Mouse (Mus musculus) heart, postnatal 0 days (tissue): ENCODE measurements around the gene Gm5105. TPM values are rescaled to one million over a fixed set of nuclear protein-coding genes. Genes with fewer than 3 reads are reported as not detected.

Experiments used
- ATAC-seq: fragments of 200-750 bp; cut with Nextera tagmentation; 2 replicates; pipeline ENCODE4 v1.8.0; 2017; ENCODE audit warnings: low read depth, moderate number of reproducible peaks, moderate library complexity; ENCODE audit not compliant: insufficient read depth
- DNase-seq: peaks from one replicate; pipeline ENCODE4 v3.0.0-alpha.2; 2016; ENCODE audit warnings: low spot score
- H3K27ac ChIP-seq: fragments of 300-500 bp; sonication (generic); 2 replicates; pipeline ENCODE4 v1.5.1; 2014; ENCODE audit warnings: low read depth, mild to moderate bottlenecking
- H3K27me3 ChIP-seq: fragments of 300-500 bp; sonication (generic); 2 replicates; pipeline ENCODE4 v1.6.1; 2014; ENCODE audit warnings: low read length, mixed read lengths; ENCODE audit not compliant: control insufficient read depth, insufficient read depth
- H3K36me3 ChIP-seq: fragments of 300-500 bp; sonication (generic); replicated peaks from 2 replicates; pipeline ENCODE4 v1.6.1; 2014; ENCODE audit warnings: low read length, mixed read lengths; ENCODE audit not compliant: control insufficient read depth, insufficient read depth
- H3K4me1 ChIP-seq: fragments of 300-500 bp; sonication (generic); 2 replicates; pipeline ENCODE4 v1.6.1; 2014; ENCODE audit warnings: antibody characterized with exemption; ENCODE audit not compliant: control insufficient read depth, insufficient read depth
- H3K4me2 ChIP-seq: fragments of 300-500 bp; sonication (generic); 2 replicates; pipeline ENCODE4 v1.6.1; 2014; ENCODE audit warnings: low read depth, mild to moderate bottlenecking, low read length, moderate library complexity
- H3K4me3 ChIP-seq: fragments of 300-500 bp; sonication (generic); 2 replicates; pipeline ENCODE4 v1.5.1; 2014; ENCODE audit warnings: low read depth, low read length
- H3K9ac ChIP-seq: fragments of 300-500 bp; sonication (generic); replicated peaks from 2 replicates; pipeline ENCODE4 v1.6.1; 2014; ENCODE audit warnings: low read depth, low read length, mixed read lengths
- H3K9me3 ChIP-seq: fragments of 300-500 bp; sonication (generic); replicated peaks from 2 replicates; pipeline ENCODE4 v1.6.1; 2016; ENCODE audit warnings: low read length; ENCODE audit not compliant: control insufficient read depth
- CTCF ChIP-seq: IDR thresholded peaks from 2 replicates; pipeline ENCODE4 v1.5.1; 2016; ENCODE audit warnings: antibody characterized with exemption, control low read depth, low read depth
- EP300 ChIP-seq: IDR thresholded peaks from 2 replicates; pipeline ENCODE4 v1.6.1; 2016; ENCODE audit warnings: antibody characterized with exemption, low read depth
- WGBS: fragments of 180-500 bp; shearing (Covaris S2); extraction: QIAGEN DNeasy Blood & Tissue Kit; methylation state at CpG from one replicate; pipeline ENCODE4 v1.1.7; 2014; 5-methylcytosine and 5-hydroxymethylcytosine counted together
- polyA plus RNA-seq: library from polyadenylated mRNA; unstranded; fragments of >200 nt; fragmentation: Nextera tagmentation; extraction: Ambion mirVana; gene quantifications from 2 replicates; pipeline ENCODE4 v1.2.1, GENCODE M21; 2015
- total RNA-seq: library from RNA; depleted of rRNA; stranded (reverse); fragments of >200 nt; gene quantifications from 2 replicates; pipeline ENCODE4 v1.2.3, GENCODE M21; 2014; ENCODE audit warnings: low replicate concordance; rRNA removed

Gene Gm5105
- total and polyA plus RNA-seq, 2 experiments from 2014 or later: 0.11 to 0.64 TPM

DNA sequence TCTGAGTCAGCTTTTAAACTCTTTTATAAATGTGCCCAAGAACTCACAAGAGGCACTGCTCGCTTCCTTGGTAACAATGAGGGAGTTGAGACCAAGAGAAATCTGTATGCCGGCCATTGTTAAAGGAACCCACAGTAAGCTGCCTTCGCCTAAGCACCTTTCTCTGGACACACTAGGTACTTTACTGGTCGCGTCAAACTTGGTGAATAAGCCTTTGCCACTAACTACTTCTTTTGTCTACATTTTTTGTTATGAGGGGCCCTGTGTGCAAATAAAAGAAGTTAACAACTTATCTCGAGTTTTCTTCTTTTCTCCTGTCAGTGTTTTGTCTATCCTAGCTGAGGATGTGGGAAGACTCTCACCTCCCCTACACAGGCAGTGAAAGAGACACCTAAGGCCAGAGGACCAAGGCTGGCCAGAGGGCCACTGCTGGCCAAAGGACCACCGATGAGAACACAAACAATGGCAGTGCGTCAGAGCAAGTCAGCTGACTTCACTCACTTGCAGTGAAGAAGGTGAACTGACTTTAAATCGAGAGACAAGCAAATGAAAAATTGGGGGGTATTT lies 67.9 kb downstream of the Gm5105 start:
- no peaks in the 10 kb centered on the region for H3K27me3 ChIP-seq
- 0 out of 2 replicates have a peak overlapping the region, but pooled peaks have one; percentile 12 for H3K4me2 ChIP-seq
- H3K27ac ChIP-seq: peak overlapping the region; percentile 52
- DNase-seq (no peak), ATAC-seq (no peak)
- no peaks in the 10 kb centered on the region for H3K9me3 ChIP-seq
- no peak overlapping the region for H3K9ac ChIP-seq
- no peaks in the 10 kb centered on the region for H3K36me3 ChIP-seq
- no peak overlapping the region for H3K4me3 ChIP-seq
- TF ChIP-seq EP300 (no peak), CTCF (no peak)
- peaks cover 29% of the 10 kb centered on the region for H3K4me1 ChIP-seq
- 82% methylated on average over 9 of the region's 9 CpGs for WGBS

Other genes with a start within 250 kb of the Gm5105 start
- 541 and 680 TPM in 2 replicates for gene H2afz, start 202.9 kb downstream of the Gm5105 start, total RNA-seq
- 517 and 550 TPM in 2 replicates for gene H2afz, start 202.9 kb downstream of the Gm5105 start, polyA plus RNA-seq
- gene Dnajb14, start 199.7 kb downstream of the Gm5105 start, total RNA-seq: 4.0 and 5.1 TPM in 2 replicates
- 7.4 and 8.6 TPM in 2 replicates for gene Dnajb14, start 199.7 kb downstream of the Gm5105 start, polyA plus RNA-seq
- 62.6 and 125 TPM in 2 replicates for gene Lamtor3, start 148.9 kb downstream of the Gm5105 start, total RNA-seq
- gene Lamtor3, start 148.9 kb downstream of the Gm5105 start, polyA plus RNA-seq: 137 and 138 TPM in 2 replicates
- gene Dapp1, start 85.8 kb downstream of the Gm5105 start, total RNA-seq: 11.8 and 16.1 TPM in 2 replicates
- 11.1 and 11.8 TPM in 2 replicates for gene Dapp1, start 85.8 kb downstream of the Gm5105 start, polyA plus RNA-seq
- 30.8 and 32.5 TPM in 2 replicates for gene 1110002E22Rik, start 2.3 kb downstream of the Gm5105 start, total RNA-seq
- gene 1110002E22Rik, start 2.3 kb downstream of the Gm5105 start, polyA plus RNA-seq: 12.2 and 13.3 TPM in 2 replicates
- 3.7 TPM in 2 replicates for gene Trmt10a, start 76.1 kb upstream of the Gm5105 start, total RNA-seq
- gene Trmt10a, start 76.1 kb upstream of the Gm5105 start, polyA plus RNA-seq: 5.3 and 5.4 TPM in 2 replicates
- gene Mttp, start 77.6 kb upstream of the Gm5105 start, total RNA-seq: 1.5 and 3.9 TPM in 2 replicates
- 5.9 and 6.2 TPM in 2 replicates for gene Mttp, start 77.6 kb upstream of the Gm5105 start, polyA plus RNA-seq
- gene 4930579F01Rik, start 126.4 kb upstream of the Gm5105 start, total RNA-seq: not detected in 2 replicates
- gene 4930579F01Rik, start 126.4 kb upstream of the Gm5105 start, polyA plus RNA-seq: not detected in 2 replicates
- gene Adh7, start 150.4 kb upstream of the Gm5105 start, total RNA-seq: not detected in 2 replicates
- gene Adh7, start 150.4 kb upstream of the Gm5105 start, polyA plus RNA-seq: 0.51 TPM in 1 of 2 replicates, not detected in the other
- 15.8 and 73.9 TPM in 2 replicates for gene Adh1, start 193.6 kb upstream of the Gm5105 start, total RNA-seq
- 10.8 and 11.8 TPM in 2 replicates for gene Adh1, start 193.6 kb upstream of the Gm5105 start, polyA plus RNA-seq
- not detected in 2 replicates for gene Adh6a, start 245.9 kb upstream of the Gm5105 start, total RNA-seq
- gene Adh6a, start 245.9 kb upstream of the Gm5105 start, polyA plus RNA-seq: not detected in 2 replicates